Mouse (Mus musculus) kidney, postnatal 0 days (tissue): ENCODE measurements at regions not wholly inside any gene's neighbourhood (a gene's known extent, or its start where the extent isn't known, plus 50 kb on each side); places are given as distances from the start of the nearest gene placed in this dataset.

Experiments used
- ATAC-seq: fragments of 200-750 bp; cut with Nextera tagmentation; replicated peaks from 2 replicates; pipeline ENCODE4 v1.8.0; 2017; ENCODE audit warnings: low read depth, moderate number of reproducible peaks, moderate TSS enrichment, moderate library complexity; ENCODE audit not compliant: low FRiP score
- DNase-seq: peaks from one replicate; pipeline ENCODE4 v3.0.0-alpha.2; 2016; ENCODE audit warnings: low spot score
- H3K27ac ChIP-seq: fragments of 300-500 bp; sonication (generic); 2 replicates; pipeline ENCODE4 v1.5.1; 2014; ENCODE audit warnings: mild to moderate bottlenecking
- H3K27me3 ChIP-seq: fragments of 300-500 bp; sonication (generic); 2 replicates; pipeline ENCODE4 v1.6.1; 2014; ENCODE audit warnings: low read length, mixed read lengths; ENCODE audit not compliant: insufficient read depth
- H3K36me3 ChIP-seq: fragments of 300-500 bp; sonication (generic); 2 replicates; pipeline ENCODE4 v1.6.1; 2014; ENCODE audit warnings: low read length, mixed read lengths; ENCODE audit not compliant: insufficient read depth
- H3K4me1 ChIP-seq: fragments of 300-500 bp; sonication (generic); replicated peaks from 2 replicates; pipeline ENCODE4 v1.6.1; 2014; ENCODE audit warnings: antibody characterized with exemption, low read length, mixed read lengths; ENCODE audit not compliant: insufficient read depth
- H3K4me2 ChIP-seq: fragments of 300-500 bp; sonication (generic); 2 replicates; pipeline ENCODE4 v1.6.1; 2014; ENCODE audit warnings: mild to moderate bottlenecking, low read length, moderate library complexity, mixed read lengths
- H3K4me3 ChIP-seq: fragments of 300-500 bp; sonication (generic); replicated peaks from 2 replicates; pipeline ENCODE4 v1.5.1; 2014; ENCODE audit warnings: low read depth, low read length
- H3K9ac ChIP-seq: fragments of 300-500 bp; sonication (generic); 2 replicates; pipeline ENCODE4 v1.6.1; 2014; ENCODE audit warnings: low read depth, low read length
- H3K9me3 ChIP-seq: fragments of 300-500 bp; sonication (generic); replicated peaks from 2 replicates; pipeline ENCODE4 v1.6.1; 2016; ENCODE audit warnings: low read length, inconsistent platforms, mixed read lengths
- CTCF ChIP-seq: IDR thresholded peaks from 2 replicates; pipeline ENCODE4 v1.5.1; 2016; ENCODE audit warnings: antibody characterized with exemption, low read depth, mild to moderate bottlenecking, moderate library complexity
- WGBS: fragments of 180-500 bp; shearing (Covaris S2); extraction: QIAGEN DNeasy Blood & Tissue Kit; methylation state at CpG from one replicate; pipeline ENCODE4 v1.1.7; 2014; 5-methylcytosine and 5-hydroxymethylcytosine counted together

DNA sequence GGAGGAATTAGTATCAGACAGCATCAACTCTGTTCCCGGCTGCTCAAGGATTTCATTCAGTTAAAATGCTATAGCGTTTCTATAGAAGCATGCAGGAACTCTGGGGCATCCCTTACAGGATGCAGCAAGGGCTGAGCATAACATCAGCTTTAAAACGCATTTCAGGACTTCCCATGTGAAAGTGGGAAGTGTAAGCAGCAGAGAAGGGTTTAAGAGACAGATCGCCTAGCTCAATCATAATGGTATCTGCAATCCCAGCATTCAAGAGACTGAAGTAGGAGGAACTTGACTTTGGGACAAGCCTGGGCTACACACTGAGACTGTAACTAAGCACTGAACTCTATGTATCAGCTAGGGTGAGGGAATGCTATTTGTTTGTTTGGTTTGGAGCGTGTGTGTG is 96.2 kb upstream of the Arhgap32 start:
- no peak for TF ChIP-seq CTCF
- 61% methylated on average over 5 of the region's 5 CpGs for WGBS

DNA sequence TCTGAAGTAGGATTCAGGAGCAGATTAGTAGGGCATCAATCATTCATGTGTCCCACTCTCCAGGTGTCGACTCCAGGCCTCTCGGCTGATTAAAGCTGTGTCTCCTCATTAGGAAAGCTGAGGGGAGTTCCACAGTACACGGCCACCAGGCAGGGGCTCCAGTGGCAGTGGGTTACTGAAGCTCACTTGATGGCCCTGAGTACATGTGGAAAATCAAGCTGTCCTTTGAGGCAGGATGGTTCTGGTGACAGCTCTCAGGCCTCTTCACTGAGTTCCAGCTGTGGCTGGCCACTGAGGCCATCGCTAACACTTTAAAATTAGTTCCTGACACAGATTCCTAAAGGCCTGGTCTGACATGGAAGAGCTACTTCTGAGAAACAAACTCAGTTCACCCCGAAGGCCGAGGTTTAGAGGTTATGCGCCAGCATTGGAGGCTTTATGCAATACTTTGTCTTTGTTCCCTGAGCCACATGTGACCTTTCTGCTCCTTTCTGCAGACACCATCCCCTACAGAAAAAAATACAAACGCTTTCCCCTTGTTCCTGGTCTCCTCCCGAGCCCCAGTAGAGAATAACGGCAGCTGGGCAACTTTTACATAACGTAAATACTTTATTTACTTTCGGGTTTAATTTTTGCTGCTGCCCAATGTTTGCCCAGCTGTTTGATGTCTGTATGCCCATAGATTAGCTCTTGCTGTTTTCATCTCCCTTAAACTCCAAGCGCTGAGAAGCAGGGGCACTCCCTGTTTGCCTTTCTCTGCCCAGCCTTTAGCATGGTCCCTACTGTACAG is 94.8 kb upstream of the Arhgap32 start:
- WGBS, result 38% methylated on average over 13 of the region's 13 CpGs
- ATAC-seq, result no peak
- TF ChIP-seq CTCF, result no peak
- H3K9me3 ChIP-seq, result no peaks in the 10 kb centered on the region
- no peaks in the 10 kb centered on the region for H3K36me3 ChIP-seq
- no peak overlapping the region for H3K4me2 ChIP-seq
- DNase-seq, result no peak
- H3K27me3 ChIP-seq, result no peaks in the 10 kb centered on the region
- H3K9ac ChIP-seq, result no peak overlapping the region
- no peak overlapping the region for H3K27ac ChIP-seq
- H3K4me1 ChIP-seq, result 0 out of 2 replicates have a peak, but pooled peaks cover 4% of the 10 kb centered on the region
- no peak overlapping the region for H3K4me3 ChIP-seq

More for the DNA sequence above, 96.2 kb upstream of the Arhgap32 start:
- Histone ChIP-seq H3K4me3 (no peak overlapping the region), H3K9me3 (no peaks in the 10 kb centered on the region), H3K27ac (no peak overlapping the region), H3K4me2 (no peak overlapping the region), H3K36me3 (no peaks in the 10 kb centered on the region), H3K4me1 (0 out of 2 replicates have a peak, but pooled peaks cover 4% of the 10 kb centered on the region), H3K27me3 (no peaks in the 10 kb centered on the region), H3K9ac (no peak overlapping the region)
- DNase-seq, result no peak
- ATAC-seq, result no peak

DNA sequence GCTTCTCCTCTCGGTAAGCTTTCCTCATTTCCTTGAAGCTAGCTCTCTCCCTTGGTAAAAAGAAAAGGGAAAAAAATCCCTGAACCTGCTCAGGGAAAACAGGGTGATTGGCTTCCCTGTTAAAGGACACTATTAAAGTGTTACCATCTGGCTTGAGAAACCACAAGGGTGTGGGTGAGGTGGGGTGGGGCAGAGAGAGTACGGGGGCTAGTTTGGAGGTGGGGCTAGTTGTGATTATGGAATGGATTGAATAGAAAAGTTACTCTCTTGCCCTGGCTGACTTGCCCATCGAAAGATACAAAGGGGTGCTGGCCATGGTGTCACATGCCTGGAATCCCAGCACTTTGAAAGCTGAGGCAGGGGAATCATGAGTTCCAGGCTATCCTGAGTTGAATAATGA is 94.2 kb upstream of the Arhgap32 start:
- TF ChIP-seq CTCF, result no peak
- Histone ChIP-seq H3K9ac (no peak overlapping the region), H3K4me1 (0 out of 2 replicates have a peak, but pooled peaks cover 4% of the 10 kb centered on the region), H3K4me3 (no peak overlapping the region), H3K27ac (no peak overlapping the region), H3K36me3 (no peaks in the 10 kb centered on the region), H3K9me3 (no peaks in the 10 kb centered on the region), H3K27me3 (no peaks in the 10 kb centered on the region), H3K4me2 (no peak overlapping the region)
- no peak for DNase-seq
- ATAC-seq, result no peak
- 42% methylated on average over 3 of the region's 3 CpGs for WGBS

DNA sequence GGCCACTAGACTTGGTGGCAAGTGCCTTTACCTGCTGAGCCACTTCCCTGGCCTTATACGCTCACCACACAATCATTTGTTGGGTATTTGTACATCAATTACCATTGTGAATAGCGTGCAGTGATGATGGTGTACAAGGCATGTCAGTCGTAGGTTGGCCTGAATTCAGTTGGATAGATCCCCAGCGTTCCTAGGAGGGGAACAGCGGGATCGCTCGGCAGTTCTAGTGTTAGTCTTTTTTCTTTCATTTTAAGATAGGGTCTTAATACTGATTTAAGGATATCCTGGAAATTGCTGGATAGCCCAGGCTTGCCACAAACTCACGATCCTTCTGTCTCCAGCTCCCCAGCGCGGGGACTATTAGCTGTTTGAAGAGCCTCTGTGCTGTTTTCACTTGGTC is 92.9 kb upstream of the Arhgap32 start:
- no peak for DNase-seq
- no peaks in the 10 kb centered on the region for H3K36me3 ChIP-seq
- H3K4me1 ChIP-seq, result 0 out of 2 replicates have a peak, but pooled peaks cover 4% of the 10 kb centered on the region
- no peak overlapping the region for H3K9ac ChIP-seq
- H3K4me3 ChIP-seq, result no peak overlapping the region
- no peak for TF ChIP-seq CTCF
- WGBS, result 93% methylated on average over 10 of the region's 10 CpGs
- H3K9me3 ChIP-seq, result no peaks in the 10 kb centered on the region
- no peak for ATAC-seq
- H3K4me2 ChIP-seq, result no peak overlapping the region
- no peak overlapping the region for H3K27ac ChIP-seq
- no peaks in the 10 kb centered on the region for H3K27me3 ChIP-seq

DNA sequence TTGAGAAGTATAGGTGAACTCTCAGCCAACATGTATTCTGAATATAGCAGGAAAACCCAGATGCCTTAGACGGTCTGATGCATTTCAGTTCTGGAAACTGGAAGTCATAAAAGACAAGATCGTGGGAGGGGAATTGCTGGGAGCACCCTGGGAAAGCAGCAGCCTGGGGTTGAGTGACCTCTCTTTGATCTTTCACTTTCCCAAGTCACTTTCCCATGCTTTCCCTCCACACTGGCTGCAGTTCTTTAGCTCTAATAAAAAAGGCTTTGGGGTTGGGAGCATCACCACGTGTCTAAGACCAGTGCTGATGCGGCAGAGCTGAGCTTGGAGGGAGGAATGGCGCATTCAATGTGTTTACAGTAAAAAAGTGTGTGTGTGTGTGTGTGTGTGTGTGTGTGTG is 91.2 kb upstream of the Arhgap32 start:
- H3K36me3 ChIP-seq, result no peaks in the 10 kb centered on the region
- H3K27me3 ChIP-seq, result no peaks in the 10 kb centered on the region
- H3K4me3 ChIP-seq, result no peak overlapping the region
- no peak for TF ChIP-seq CTCF
- WGBS, result 15% methylated on average over 5 of the region's 5 CpGs
- 0 out of 2 replicates have a peak, but pooled peaks cover 4% of the 10 kb centered on the region for H3K4me1 ChIP-seq
- peak overlapping the region; percentile 50; the same call in 1 of the 2 replicates for H3K27ac ChIP-seq
- H3K4me2 ChIP-seq, result no peak overlapping the region
- no peaks in the 10 kb centered on the region for H3K9me3 ChIP-seq
- DNase-seq, result peak; percentile 88
- peak; percentile 70; the same call in 1 of the 2 replicates for ATAC-seq
- no peak overlapping the region for H3K9ac ChIP-seq

DNA sequence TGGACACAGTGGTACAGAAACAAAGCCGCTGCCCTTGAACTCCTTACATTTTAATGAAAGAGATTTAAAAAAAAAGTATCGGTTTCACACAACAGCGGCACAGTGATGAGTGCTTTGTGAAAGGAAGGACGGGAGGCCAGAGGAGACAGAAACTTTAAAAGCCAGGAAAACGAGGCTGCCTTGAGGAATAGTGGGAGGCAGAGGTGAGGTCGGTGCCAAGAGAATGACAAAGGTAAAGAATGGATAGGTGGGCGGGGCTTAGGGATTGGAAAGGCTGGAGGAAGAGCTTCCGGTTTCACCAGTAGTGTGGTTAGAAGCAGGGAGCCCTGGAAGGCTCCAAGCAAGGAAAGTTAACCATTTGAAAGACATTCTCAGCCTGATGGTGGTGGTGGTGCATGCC is 88.0 kb upstream of the Arhgap32 start:
- H3K27me3 ChIP-seq, result no peaks in the 10 kb centered on the region
- H3K4me1 ChIP-seq, result no peaks in the 10 kb centered on the region

More for the DNA sequence above, 88.0 kb upstream of the Arhgap32 start:
- no peak overlapping the region for H3K27ac ChIP-seq
- H3K9ac ChIP-seq, result no peak overlapping the region
- ATAC-seq (no peak), DNase-seq (peak; percentile 71)
- no peak for TF ChIP-seq CTCF
- peak overlapping the region; percentile 10; the same call in 1 of the 2 replicates for H3K4me3 ChIP-seq
- peak overlapping the region; percentile 21 for H3K4me2 ChIP-seq
- no peaks in the 10 kb centered on the region for H3K36me3 ChIP-seq
- 15% methylated on average over 8 of the region's 8 CpGs for WGBS
- H3K9me3 ChIP-seq, result no peaks in the 10 kb centered on the region
